Mouse (Mus musculus) intestine, postnatal 0 days (tissue): Measurements from ENCODE around the gene Recql5. TPM values are rescaled to one million over a fixed set of nuclear protein-coding genes. Genes with fewer than 3 reads are reported as not detected.

ENCODE experiments used
- ATAC-seq: fragments of 200-750 bp; cut with Nextera tagmentation; 2 replicates; pipeline ENCODE4 v1.8.0; 2017; ENCODE audit warnings: mild to moderate bottlenecking, moderate TSS enrichment, moderate library complexity
- H3K27ac ChIP-seq: fragments of 300-500 bp; sonication (generic); 2 replicates; pipeline ENCODE4 v1.5.1; 2014; ENCODE audit warnings: mild to moderate bottlenecking, low read depth, low read length, moderate library complexity
- H3K27me3 ChIP-seq: fragments of 300-500 bp; sonication (generic); replicated peaks from 2 replicates; pipeline ENCODE4 v1.6.1; 2014; ENCODE audit warnings: low read length, mixed read lengths; ENCODE audit not compliant: control insufficient read depth, insufficient read depth
- H3K36me3 ChIP-seq: fragments of 300-500 bp; sonication (generic); 2 replicates; pipeline ENCODE4 v1.6.1; 2014; ENCODE audit warnings: mild to moderate bottlenecking, moderate library complexity; ENCODE audit not compliant: control insufficient read depth, insufficient read depth
- H3K4me1 ChIP-seq: fragments of 300-500 bp; sonication (generic); replicated peaks from 2 replicates; pipeline ENCODE4 v1.6.1; 2014; ENCODE audit warnings: antibody characterized with exemption, low read length, mixed read lengths; ENCODE audit not compliant: control insufficient read depth, insufficient read depth
- H3K4me2 ChIP-seq: fragments of 300-500 bp; sonication (generic); replicated peaks from 2 replicates; pipeline ENCODE4 v1.6.1; 2014; ENCODE audit warnings: low read depth, mild to moderate bottlenecking, moderate library complexity
- H3K4me3 ChIP-seq: fragments of 300-500 bp; sonication (generic); 2 replicates; pipeline ENCODE4 v1.5.1; 2014; ENCODE audit warnings: low read depth, low read length
- H3K9ac ChIP-seq: fragments of 300-500 bp; sonication (generic); 2 replicates; pipeline ENCODE4 v1.6.1; 2014; ENCODE audit warnings: mild to moderate bottlenecking, low read depth, low read length
- H3K9me3 ChIP-seq: fragments of 300-500 bp; sonication (generic); 2 replicates; pipeline ENCODE4 v1.6.1; 2016; ENCODE audit warnings: mixed run types; ENCODE audit not compliant: control insufficient read depth
- CTCF ChIP-seq: sonication (generic); IDR thresholded peaks from 2 replicates; pipeline ENCODE4 v1.5.1; 2016; ENCODE audit warnings: low read depth, mild to moderate bottlenecking, control low read depth, antibody characterized with exemption, moderate library complexity
- WGBS: fragments of 180-500 bp; shearing (Covaris S2); extraction: QIAGEN DNeasy Blood & Tissue Kit; methylation state at CpG from one replicate; pipeline ENCODE4 v1.1.7; 2014; 5-methylcytosine and 5-hydroxymethylcytosine counted together
- polyA plus RNA-seq: library from polyadenylated mRNA; unstranded; fragments of >200 nt; fragmentation: Nextera tagmentation; extraction: Ambion mirVana; gene quantifications from 2 replicates; pipeline ENCODE4 v1.2.1, GENCODE M21; 2015

The Recql5 gene
- polyA plus RNA-seq, 1 experiment from 2014 or later = 6.8 TPM

DNA sequence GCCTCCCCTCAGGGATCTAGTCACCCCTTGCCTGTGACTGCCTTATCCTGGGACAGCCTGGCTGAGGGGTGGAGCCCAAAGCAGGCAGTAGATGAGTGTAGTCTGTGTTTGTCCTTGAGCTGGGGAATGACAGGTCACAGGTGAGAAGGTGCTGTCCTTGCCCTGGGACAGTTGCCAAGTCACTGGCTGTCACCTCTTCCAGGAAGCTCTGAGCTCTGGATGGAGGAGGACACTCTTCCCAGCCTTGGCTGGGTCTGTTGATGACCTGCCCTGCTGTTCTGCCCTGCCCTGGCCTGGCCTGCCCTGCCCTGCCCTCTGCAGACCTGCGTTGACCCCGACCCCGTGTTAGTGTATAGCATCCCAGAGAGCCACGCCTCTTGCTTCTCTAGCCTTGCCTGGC, 60.8 kb downstream of the Recql5 start:
- Histone ChIP-seq H3K4me1 (no peaks in the 10 kb centered on the region; the same call in 1 of the 2 replicates), H3K9ac (no peak overlapping the region), H3K27me3 (no peaks in the 10 kb centered on the region), H3K36me3 (no peaks in the 10 kb centered on the region), H3K4me2 (no peak overlapping the region; the same call in 1 of the 2 replicates), H3K4me3 (no peak overlapping the region), H3K9me3 (no peaks in the 10 kb centered on the region), H3K27ac (peak overlapping the region; percentile 54; the same call in 1 of the 2 replicates)
- 21% methylated on average over 4 of the region's 4 CpGs for WGBS
- peak; percentile 31 for ATAC-seq
- no peak for TF ChIP-seq CTCF

DNA sequence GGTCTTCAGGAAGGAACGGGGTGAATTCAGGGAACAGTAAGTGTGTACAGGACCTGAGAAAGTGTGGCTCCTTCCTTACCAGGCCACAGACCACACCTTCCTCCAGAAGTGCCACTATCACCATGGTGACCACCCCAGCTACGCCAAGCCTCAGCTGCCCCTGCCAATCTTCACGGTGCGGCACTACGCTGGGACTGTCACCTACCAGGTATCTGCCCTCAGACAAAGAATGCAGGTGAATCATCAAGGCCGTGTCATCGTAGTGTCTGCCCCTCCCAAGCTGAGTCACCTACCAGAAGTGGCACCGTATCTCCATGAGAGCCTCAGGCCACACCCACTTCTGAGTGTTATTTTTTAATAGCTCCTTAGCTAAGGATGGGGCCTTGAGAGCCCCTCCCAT, 63.9 kb downstream of the Recql5 start:
- Histone ChIP-seq H3K27me3 (no peaks in the 10 kb centered on the region), H3K27ac (peak overlapping the region; percentile 77), H3K9me3 (no peaks in the 10 kb centered on the region), H3K4me2 (0 out of 2 replicates have a peak overlapping the region, but pooled peaks have one; percentile 18), H3K9ac (no peak overlapping the region), H3K4me3 (no peak overlapping the region), H3K4me1 (no peaks in the 10 kb centered on the region; the same call in 1 of the 2 replicates), H3K36me3 (no peaks in the 10 kb centered on the region)
- peak; percentile 82 for ATAC-seq
- WGBS = 31% methylated on average over 8 of the region's 8 CpGs
- no peak for TF ChIP-seq CTCF

DNA sequence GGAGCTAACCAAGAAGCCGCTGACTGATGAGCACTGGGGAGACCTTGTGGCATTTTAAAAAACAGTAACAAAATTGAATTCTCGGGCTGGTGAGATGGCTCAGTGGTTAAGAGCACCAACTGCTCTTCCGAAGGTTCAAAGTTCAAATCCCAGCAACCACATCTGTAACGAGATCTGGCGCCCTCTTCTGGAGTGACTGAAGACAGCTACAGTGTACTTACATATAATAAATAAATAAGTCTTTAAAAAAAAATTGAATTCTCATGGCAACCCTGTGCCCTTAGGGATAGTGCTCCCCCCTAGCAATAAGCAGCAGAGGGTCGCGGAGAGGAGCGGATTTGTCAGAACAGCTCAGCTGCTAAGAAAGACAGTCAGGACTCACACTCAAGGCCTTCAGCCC, 69.4 kb downstream of the Recql5 start:
- H3K4me2 ChIP-seq = no peak overlapping the region
- no peak overlapping the region for H3K4me3 ChIP-seq
- no peaks in the 10 kb centered on the region for H3K9me3 ChIP-seq
- H3K4me1 ChIP-seq = no peaks in the 10 kb centered on the region
- peaks cover 7% of the 10 kb centered on the region; the same call in 1 of the 2 replicates for H3K27me3 ChIP-seq
- H3K27ac ChIP-seq = no peak overlapping the region
- H3K36me3 ChIP-seq = no peaks in the 10 kb centered on the region
- 81% methylated on average over 8 of the region's 8 CpGs for WGBS
- no peak overlapping the region for H3K9ac ChIP-seq
- TF ChIP-seq CTCF = peak; percentile 57
- ATAC-seq = no peak

DNA sequence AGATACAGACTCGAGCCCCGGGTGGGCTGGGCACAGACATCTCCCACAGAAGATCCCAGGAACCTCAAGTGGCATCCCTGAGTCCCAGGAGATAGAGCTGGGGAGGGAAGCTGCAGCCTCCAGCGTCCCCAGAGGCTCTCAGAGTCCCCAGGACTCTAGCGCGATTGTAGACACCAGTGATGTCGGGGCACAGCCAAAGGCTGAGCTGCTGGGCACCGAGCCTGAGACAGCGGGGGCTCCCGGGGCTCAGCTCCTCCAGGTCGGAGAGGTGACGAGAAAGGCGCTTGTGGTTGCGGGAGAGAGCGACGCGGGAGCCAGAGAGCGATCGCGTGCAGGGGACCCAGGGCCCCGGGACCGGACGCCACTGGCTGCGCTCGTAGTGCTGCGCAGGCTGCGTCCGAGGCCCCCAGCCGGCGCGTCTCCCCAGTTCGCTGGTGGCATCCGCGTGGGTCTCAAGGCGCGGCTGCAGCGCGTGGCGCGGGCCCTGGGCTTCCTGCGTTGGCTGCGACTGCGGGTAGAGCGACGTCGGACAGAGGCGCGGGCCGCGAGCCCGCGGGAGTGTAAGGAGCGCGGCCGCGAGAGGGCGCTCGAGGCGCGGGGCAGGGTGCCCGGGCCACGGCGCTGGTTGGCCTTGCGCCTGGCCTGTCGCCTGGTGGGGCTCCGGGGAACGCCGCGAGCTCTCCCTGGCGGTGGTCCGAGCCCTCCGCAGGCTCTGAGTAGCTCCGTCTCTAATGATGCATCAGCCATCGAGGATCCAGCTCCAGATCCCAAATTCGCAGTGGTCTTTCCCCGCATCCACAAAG, 73.9 kb downstream of the Recql5 start:
- H3K27me3 ChIP-seq = peaks cover 13% of the 10 kb centered on the region
- TF ChIP-seq CTCF = peak; percentile 99
- H3K36me3 ChIP-seq = peaks cover 23% of the 10 kb centered on the region
- H3K27ac ChIP-seq = no peak overlapping the region
- peak overlapping the region; percentile 44 for H3K4me3 ChIP-seq
- no peaks in the 10 kb centered on the region for H3K9me3 ChIP-seq
- peak overlapping the region; percentile 47 for H3K9ac ChIP-seq
- no peaks in the 10 kb centered on the region for H3K4me1 ChIP-seq
- 2% methylated on average over 61 of the region's 75 CpGs for WGBS
- peak; percentile 86 for ATAC-seq
- peak overlapping the region; percentile 75 for H3K4me2 ChIP-seq

DNA sequence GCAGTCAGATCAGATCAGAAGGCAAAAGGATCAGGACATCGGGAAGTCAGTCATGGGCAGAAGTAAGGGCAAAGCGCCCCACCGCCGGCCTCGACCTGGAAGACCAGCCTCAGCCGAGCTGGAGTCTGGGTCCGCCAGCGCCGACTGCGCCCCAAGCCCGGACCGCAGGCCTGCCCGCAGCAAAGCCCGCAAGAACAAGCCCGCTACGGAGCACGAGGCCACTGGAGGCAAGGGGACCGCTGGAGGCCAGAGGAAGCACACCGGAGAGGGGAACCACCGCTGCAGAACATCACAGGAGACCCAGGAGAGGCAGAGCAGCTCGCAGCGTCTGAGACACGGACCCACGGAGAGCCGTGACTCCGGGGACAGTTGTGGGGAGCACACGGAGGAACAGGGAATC, 74.9 kb downstream of the Recql5 start, which contains the start of gene Myo15b:
Gene Myo15b (plus strand): TSS at position 53 of the 400 bp plus-strand sequence.
- 33% methylated on average over 27 of the region's 27 CpGs for WGBS
- Histone ChIP-seq H3K9me3 (no peaks in the 10 kb centered on the region), H3K4me3 (peak within 1 kb of the TSS; percentile 44), H3K36me3 (peaks cover 33% of the 10 kb centered on the region), H3K9ac (peak within 1 kb of the TSS; percentile 47), H3K4me1 (no peaks in the 10 kb centered on the region), H3K4me2 (peak within 1 kb of the TSS; percentile 75), H3K27me3 (peaks cover 13% of the 10 kb centered on the region), H3K27ac (no peak within 1 kb of the TSS)
- no peak for TF ChIP-seq CTCF
- no peak for ATAC-seq

DNA sequence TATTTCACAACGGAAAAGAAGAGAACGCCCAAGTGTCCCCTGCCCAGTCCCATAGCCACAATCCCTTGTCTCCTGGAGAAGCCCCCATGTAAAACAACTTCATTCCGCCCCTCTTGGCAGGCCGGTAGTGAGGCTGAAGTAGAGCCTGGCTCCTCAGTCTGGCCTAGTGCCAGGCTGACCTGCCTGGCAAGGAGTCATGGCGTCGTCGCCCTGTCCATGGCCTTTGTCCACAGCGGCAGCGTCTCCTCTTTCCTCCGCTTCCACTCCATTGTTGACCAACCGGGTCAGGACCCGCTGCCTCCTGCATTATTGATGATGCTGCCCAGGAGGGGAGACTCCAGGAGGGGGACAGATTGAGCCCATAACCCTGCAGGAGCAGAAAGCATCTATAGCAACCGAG, 75.3 kb downstream of the Recql5 start:
- 66% methylated on average over 13 of the region's 13 CpGs for WGBS
- H3K36me3 ChIP-seq = peaks cover 37% of the 10 kb centered on the region
- peaks cover 13% of the 10 kb centered on the region for H3K27me3 ChIP-seq
- H3K4me1 ChIP-seq = no peaks in the 10 kb centered on the region
- H3K4me3 ChIP-seq = no peak overlapping the region
- H3K9me3 ChIP-seq = no peaks in the 10 kb centered on the region
- H3K9ac ChIP-seq = no peak overlapping the region
- no peak overlapping the region for H3K4me2 ChIP-seq
- ATAC-seq = no peak
- TF ChIP-seq CTCF = no peak
- no peak overlapping the region for H3K27ac ChIP-seq
